Mouse (Mus musculus): ENCODE measurements at regions not wholly inside any gene's neighbourhood (a gene's known extent, or its start where the extent isn't known, plus 50 kb on each side); places are given as distances from the start of the nearest gene placed in this dataset.

DNA sequence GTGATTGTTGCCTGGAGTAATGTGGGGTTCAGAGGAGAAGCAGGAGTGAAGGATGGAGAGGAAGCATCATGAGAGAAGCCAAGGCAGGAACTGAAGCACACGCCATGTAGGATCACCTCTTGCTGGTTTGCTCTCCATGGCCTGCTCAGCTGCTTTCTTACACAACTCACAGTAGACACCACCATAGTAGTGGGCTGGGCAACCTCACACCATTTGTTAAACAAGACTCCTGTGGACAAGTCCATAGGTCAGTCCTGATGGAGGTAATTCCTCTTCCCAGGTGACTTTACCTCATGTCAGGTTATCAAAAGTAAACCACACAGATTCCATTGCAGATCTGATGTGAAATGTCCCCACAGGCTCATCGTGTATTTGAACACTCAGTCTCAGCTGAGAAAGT, 285.5 kb upstream of the Hs6st1 start:
- TF ChIP-seq CTCF (IDR thresholded peaks at IDR 0.05; ENCODE audit: low read depth, low read length) (no peak), POLR2A (IDR thresholded peaks at IDR 0.05; ENCODE audit: extremely low read depth, insufficient read depth, low read length) (no peak)
